Mouse (Mus musculus): ENCODE results near the gene 9130019O22Rik.
"Not testable (repeated sequence)": the region's sequence is repeated elsewhere in the genome, so short reads cannot be mapped to it uniquely, and the experiment has no call there.

Gene 9130019O22Rik

DNA sequence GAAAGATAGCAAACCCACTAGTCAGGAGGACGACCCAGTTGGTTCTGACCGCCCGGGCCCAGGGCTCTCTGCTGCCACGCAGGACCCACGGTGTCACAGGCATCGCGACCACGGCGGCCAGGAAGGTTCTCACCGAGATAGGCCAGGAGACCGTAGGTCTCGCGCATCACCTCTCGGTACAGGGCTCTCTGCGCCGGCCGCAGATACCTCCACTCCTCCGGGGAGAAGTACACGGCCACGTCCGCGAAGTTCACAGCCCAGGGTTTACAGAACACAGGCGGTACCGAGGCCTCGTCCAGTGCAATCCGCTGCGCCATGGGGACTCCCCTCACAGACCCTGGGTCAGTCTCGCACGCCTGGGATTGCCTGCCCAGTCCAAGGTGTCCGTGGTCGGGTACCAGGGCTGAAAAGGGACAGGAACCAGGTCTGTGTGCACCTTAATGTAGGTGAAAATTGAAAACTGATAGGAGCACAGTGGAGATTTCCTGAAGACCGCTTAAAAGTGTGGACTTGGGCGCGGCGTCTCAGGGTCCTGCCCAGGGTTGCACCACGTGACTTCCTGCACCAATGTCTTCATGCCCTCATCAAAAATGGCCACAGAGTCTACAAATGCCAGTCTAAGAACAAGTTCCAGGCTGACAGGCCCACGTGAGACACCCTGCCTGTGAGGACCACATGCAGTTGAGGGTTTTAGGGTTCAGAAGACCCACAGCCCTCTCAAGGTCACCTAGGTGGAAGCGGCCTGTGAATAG lies at the start of gene 9130019O22Rik:
Gene 9130019O22Rik (minus strand): TSS at position 526 of the 752 bp plus-strand sequence.
- peak; percentile 71 for DNase-seq (ENCODE audit: low spot score)

DNA sequence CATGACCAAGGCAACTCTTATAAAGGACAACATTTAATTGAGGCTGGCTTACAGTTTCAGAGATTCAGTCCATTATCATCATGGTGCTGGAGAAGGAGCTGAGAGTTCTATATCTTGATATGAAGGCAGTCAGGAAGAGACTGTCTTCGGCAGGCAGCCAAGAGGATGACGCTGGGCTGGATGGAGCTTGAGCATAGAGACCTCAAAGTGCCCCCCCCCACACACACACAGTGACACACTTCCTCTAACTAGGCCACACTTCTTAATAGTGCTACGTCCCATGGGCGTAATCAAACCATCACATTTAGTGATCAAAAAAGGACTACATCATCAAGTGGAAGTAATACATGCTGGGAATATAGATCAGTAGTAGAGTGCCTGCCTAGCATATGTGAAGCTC lies 48.2 kb upstream of the 9130019O22Rik start:
- no peak for DNase-seq (ENCODE audit: low spot score)

GRCm38 (mm10) chr7:127426354-127426753 lies 39.4 kb upstream of the 9130019O22Rik start:
- DNase-seq (ENCODE audit: low spot score) = no peak

- DNase-seq (ENCODE audit: low spot score) = no peak
These were observed 38.9 kb upstream of the 9130019O22Rik start for GRCm38 (mm10) chr7:127425911-127426310.

DNA sequence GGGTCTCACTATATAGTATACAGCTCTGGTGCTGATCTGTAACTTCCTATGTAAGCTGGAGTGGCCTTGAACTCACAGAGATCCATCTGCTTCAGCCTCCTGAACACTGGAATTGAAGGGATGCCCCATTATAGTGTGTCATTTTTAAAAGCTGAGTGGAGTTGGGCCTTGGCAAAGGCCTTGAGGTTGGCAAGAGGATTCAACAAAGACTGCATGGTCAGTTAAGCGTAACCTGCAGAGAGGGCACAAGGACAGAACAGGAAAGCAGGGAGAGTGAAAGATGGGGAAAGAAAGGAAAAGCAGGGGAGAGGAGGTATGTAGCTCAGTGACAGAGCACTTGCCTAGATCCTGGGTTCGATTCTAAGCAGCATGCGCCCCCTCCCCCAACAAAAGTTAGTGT lies 38.3 kb upstream of the 9130019O22Rik start:
- DNase-seq (ENCODE audit: low spot score) = no peak

DNA sequence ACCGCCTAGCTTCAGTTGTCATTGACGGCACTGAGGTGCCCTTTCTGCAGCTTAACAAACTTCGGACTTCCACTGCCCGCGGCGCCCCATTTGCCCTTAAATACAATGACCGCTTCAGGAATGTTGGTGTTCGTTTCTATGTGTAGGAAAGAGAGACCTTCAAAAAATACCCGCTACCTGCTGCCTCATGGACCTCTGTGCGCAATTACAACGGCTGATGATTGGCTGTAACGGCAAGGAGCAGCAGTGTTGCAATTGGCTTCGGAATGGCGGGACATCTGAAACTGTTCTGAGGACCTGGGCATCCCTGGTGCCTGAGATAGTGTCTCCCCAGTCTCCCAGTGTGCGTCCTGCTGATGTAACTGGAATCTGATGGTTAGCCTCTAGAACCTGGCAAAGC lies 35.3 kb upstream of the 9130019O22Rik start:
- DNase-seq (ENCODE audit: low spot score) = no peak

DNA sequence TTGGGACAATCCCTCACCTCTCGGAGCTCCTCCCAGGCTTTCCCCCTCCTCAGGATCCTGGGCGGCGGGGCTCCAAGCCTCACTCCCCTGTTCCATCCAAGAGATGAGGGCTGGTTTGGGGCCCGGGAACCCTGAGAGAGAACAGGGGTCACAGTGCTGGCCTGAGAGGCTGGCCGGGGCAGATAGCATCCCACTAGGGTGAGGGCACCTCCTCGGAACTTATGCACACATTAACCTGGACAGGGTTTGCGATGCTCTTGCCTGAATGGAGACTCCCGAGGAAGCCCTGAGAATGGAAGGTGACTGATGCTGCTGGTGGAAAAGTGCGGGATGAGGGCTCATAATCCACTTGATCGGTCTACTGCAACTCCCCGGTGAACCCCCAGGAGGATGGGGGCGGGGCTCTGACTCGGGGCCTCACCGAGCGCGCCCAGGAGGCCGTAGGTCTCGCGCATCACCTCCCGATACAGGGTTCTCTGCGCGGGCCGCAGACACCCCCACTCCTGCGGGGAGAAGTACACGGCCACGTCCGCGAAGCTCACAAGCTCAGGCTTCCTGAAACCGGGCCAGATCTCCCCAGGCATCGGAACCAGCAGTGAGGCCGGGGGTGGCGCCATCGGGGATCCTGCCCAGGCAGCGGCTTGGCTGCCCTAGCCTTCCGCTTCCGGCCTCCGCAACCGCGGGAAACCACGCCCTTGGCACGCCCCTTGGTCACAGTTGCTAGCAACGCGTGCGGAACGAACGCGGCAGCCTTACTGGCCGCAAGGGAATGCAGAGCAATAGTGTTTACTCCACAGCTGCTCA lies 34.6 kb upstream of the 9130019O22Rik start, which contains the start of gene Zfp688:
Gene Zfp688 (minus strand): TSS at position 681 of the 804 bp plus-strand sequence.
- peak; percentile 94 for DNase-seq (ENCODE audit: low spot score)

- DNase-seq (ENCODE audit: low spot score) = no peak
These were observed 24.5 kb upstream of the 9130019O22Rik start for GRCm38 (mm10) chr7:127411418-127411817.

- DNase-seq (ENCODE audit: low spot score) = peak; percentile 59
These were observed 19.3 kb upstream of the 9130019O22Rik start, which contains the start of gene Zfp764 for GRCm38 (mm10) chr7:127406002-127406987. Gene Zfp764 (minus strand): TSS chr7:127406822.

DNA sequence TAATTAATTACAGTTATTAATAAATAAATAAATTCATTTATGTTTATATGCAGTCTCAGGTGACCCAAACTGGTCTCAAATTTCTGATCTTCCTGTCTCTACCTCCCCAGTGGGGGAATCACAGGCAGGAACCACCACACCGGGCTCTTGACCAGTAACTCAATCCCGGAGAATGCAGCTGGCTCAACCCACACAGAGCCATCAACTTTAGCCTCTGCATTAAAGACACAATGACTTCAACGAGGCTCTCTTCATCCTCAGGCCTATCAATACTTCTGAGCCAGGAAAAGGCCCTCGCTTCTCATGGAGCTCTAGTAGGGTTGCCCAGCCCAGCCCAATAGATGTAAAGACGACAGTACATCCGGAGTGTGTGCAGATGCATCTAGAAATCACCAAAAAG lies 17.1 kb upstream of the 9130019O22Rik start:
- DNase-seq (ENCODE audit: low spot score) = not testable (repeated sequence)

DNA sequence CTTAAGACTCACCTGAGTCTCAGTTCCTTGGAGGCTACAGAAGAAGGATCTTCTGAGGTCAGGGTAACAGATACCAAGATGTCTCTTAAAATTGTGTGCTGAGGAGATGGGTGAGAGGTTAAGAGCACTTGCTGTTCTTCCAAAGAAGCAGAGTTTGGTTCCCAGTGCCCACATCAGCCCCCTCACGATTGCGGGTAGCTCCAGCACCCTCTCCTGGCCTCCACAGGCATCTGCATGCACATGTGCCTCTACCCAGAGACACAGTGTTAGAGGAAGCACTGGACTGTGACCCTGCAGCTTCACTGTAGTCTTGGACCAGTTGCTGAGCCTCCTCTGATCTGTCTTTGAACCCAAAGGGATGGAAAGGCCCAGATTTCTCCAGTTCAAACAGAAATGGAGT lies 16.0 kb upstream of the 9130019O22Rik start:
- no peak for DNase-seq (ENCODE audit: low spot score)

- DNase-seq (ENCODE audit: low spot score) = no peak
These were observed 13.4 kb upstream of the 9130019O22Rik start for GRCm38 (mm10) chr7:127400355-127400754.

DNA sequence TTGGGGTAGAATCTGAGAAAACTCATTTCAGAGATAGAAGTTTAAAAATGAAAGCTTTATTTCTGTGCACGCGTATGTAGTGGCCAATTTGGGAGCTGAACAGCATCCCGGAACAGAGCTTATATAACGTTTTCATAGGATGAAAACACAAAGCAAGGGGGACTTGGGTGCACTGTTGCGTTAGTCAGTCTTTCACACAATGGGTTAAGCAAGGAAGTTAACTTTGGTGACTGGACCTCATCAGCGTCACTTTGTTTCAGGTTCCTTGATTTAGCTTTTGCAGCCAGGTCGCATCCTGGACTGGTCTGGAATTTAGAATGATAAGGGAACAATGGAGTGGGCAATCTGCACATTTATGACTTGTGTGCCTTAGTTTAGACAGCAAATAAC lies 7.0 kb upstream of the 9130019O22Rik start:
- no peak for DNase-seq (ENCODE audit: low spot score)

- DNase-seq (ENCODE audit: low spot score) = peak; percentile 88
These were observed 6.4 kb upstream of the 9130019O22Rik start, which contains the start of gene E430018J23Rik for GRCm38 (mm10) chr7:127393157-127393943. Gene E430018J23Rik (minus strand): TSS chr7:127393629.

DNA sequence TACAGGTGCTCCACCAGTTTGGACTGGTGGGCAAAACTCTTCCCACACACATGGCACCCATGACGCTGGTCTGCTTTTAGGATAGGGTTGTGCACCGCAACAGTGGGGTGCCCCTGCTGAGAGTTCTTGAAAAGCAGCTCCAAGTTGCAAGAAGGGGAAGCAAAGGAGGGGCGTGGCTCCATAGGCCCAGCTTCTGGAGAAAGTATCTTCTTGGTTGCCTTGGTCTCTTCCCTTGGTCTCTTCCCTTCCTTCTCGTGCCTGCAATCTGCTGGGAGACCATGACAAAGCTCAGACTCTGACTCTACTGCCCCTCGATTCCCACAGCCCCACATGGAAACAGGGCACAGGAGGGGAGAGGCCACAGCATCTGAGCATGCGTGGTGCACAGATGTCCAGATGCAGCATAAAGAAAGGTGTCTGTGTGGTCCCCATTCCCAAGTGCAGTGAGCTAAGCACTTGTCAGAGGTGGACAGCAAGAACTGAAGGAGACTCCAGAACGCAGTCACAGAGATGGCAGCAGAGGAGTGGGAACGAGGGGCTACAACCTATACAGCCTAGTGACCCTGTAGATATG lies 5.4 kb upstream of the 9130019O22Rik start:
- DNase-seq (ENCODE audit: low spot score) = no peak

DNA sequence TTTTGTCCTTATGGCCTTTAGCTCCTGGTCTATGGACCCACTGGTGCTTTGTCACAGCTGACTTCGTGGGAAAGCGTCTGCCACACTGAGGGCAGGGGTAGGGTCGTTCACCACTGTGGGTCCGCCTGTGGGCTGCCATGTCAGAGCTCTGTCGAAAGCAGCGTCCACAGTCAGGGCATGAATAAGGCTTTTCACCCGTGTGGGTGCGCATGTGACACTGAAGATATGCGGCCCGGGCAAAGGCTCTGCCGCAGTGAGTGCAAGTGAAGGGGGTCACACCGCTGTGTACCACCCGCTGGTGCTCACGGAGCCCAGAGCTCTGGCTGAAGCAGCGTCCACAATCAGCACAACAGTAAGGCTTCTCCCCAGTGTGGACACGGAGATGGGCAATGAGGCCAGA lies 4.6 kb upstream of the 9130019O22Rik start:
- no peak for DNase-seq (ENCODE audit: low spot score)

GRCm38 (mm10) chr7:127390306-127390705 lies 3.3 kb upstream of the 9130019O22Rik start:
- DNase-seq (ENCODE audit: low spot score) = no peak

DNA sequence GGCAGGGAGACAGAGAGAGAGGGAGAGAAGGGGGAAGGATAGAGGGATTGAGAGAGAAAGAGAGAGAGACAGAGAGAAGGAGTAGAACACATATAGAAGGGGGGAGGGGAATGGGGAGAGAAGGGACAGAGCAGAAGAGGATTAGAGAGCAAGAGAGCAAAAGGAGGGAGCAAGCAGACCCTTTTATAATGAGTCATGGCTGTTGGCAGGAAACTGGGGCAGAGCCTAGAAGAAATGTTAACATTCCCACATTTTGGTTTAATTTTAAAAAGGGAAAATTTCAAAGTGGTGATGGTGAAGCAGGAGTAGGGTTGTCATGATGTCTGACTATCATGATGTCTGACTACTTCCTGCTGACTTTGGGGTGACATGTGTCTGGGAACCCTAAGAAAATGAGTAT lies 1.2 kb upstream of the 9130019O22Rik start:
- not testable (repeated sequence) for DNase-seq (ENCODE audit: low spot score)

GRCm38 (mm10) chr7:127385560-127385959 lies 1.4 kb downstream of the 9130019O22Rik start:
- not testable (repeated sequence) for DNase-seq (ENCODE audit: low spot score)

DNA sequence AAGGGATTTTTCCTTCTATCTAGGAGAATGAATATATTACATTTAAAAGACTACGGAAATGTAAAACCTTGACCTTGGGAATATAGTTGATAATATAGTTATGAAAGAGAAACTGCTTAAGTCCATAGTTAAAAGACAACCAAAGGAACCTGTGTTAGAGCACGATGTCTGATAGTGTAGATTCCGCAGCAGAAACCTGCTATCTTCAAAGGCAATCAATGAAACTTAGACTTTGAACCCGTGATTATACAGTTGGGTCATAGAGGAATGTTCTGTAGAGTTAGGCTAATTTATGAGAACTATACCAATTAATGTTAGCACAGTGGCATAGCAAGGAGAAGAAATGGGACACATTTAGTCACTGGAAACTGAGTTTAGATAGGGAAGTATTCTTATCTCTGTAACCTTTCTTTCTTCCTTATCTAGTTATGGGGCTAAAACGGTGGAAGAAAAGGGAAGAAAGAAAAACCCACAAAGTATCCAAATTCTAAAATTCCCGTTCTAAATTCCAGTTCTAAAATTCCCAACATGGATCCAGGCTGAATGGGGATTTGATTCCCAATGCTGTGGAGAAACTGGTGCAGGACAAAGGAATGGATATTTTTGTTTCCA lies 8.6 kb downstream of the 9130019O22Rik start:
- no peak for DNase-seq (ENCODE audit: low spot score)
